Mouse (Mus musculus) heart, embryonic 15.5 days (tissue): ENCODE data around the gene Plekhg5. TPM values are rescaled to one million over a fixed set of nuclear protein-coding genes. Genes with fewer than 3 reads are reported as not detected.
A peak's percentile ranks its signal among the peaks of the same experiment; 100 is the strongest.

Source experiments
- ATAC-seq: fragments of 200-750 bp; cut with Nextera tagmentation; replicated peaks from 2 replicates; pipeline ENCODE4 v1.8.0; 2017; ENCODE audit warnings: low read depth, moderate TSS enrichment; ENCODE audit not compliant: insufficient number of reproducible peaks, insufficient read depth, low FRiP score
- H3K27ac ChIP-seq: fragments of 300-500 bp; sonication (generic); 2 replicates; pipeline ENCODE4 v1.5.1; 2015; ENCODE audit warnings: mild to moderate bottlenecking, inconsistent platforms
- H3K27me3 ChIP-seq: fragments of 300-500 bp; sonication (generic); 2 replicates; pipeline ENCODE4 v1.6.1; 2015; ENCODE audit warnings: inconsistent platforms
- H3K36me3 ChIP-seq: fragments of 300-500 bp; sonication (generic); 2 replicates; pipeline ENCODE4 v1.6.1; 2015; ENCODE audit warnings: mild to moderate bottlenecking, inconsistent platforms
- H3K4me1 ChIP-seq: fragments of 300-500 bp; sonication (generic); replicated peaks from 2 replicates; pipeline ENCODE4 v1.6.1; 2015; ENCODE audit warnings: inconsistent platforms
- H3K4me2 ChIP-seq: fragments of 300-500 bp; sonication (generic); 2 replicates; pipeline ENCODE4 v1.6.1; 2015; ENCODE audit warnings: inconsistent platforms, mild to moderate bottlenecking, moderate library complexity
- H3K4me3 ChIP-seq: fragments of 300-500 bp; sonication (generic); 2 replicates; pipeline ENCODE4 v1.5.1; 2015; ENCODE audit warnings: mild to moderate bottlenecking, inconsistent platforms
- H3K9ac ChIP-seq: fragments of 300-500 bp; sonication (generic); 2 replicates; pipeline ENCODE4 v1.6.1; 2015; ENCODE audit warnings: mild to moderate bottlenecking, inconsistent platforms
- H3K9me3 ChIP-seq: fragments of 300-500 bp; sonication (generic); replicated peaks from 2 replicates; pipeline ENCODE4 v1.6.1; 2016; ENCODE audit warnings: inconsistent platforms
- WGBS: fragments of 180-500 bp; shearing (Covaris S2); methylation state at CpG from one replicate; pipeline ENCODE4 v1.1.7; 2015; ENCODE audit warnings: mixed read lengths; 5-methylcytosine and 5-hydroxymethylcytosine counted together
- polyA plus RNA-seq: library from polyadenylated mRNA; unstranded; fragments of >200 nt; fragmentation: Nextera tagmentation; extraction: Ambion mirVana; gene quantifications from 2 replicates; pipeline ENCODE4 v1.2.1, GENCODE M21; 2015

Plekhg5 gene
- polyA plus RNA-seq, 1 experiment from 2014 or later, result 11.1 TPM

DNA sequence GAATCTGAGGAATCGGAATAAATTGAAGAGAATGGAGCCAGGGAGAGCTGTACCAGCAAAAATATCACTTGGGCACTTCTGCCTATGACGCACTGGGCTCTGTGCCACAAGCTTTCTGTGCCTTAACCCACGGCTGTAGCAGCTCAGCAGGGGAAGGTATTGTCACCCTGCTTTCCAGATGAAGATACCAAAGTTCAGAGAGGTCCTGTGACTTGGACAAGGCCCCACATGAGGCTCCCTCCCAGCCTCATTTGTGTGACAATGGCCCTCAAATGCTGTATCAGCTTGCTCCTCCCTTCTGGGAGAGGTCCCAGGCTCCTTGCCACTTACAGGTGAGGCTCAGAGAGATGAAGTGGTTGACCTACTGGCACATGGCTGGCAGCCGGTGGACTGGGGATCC lies 15.8 kb downstream of the Plekhg5 start:
- Histone ChIP-seq H3K36me3 (no peaks in the 10 kb centered on the region), H3K27ac (no peak overlapping the region), H3K4me3 (peak overlapping the region; percentile 91), H3K27me3 (no peaks in the 10 kb centered on the region), H3K9ac (no peak overlapping the region), H3K9me3 (no peaks in the 10 kb centered on the region), H3K4me2 (peak overlapping the region; percentile 84), H3K4me1 (peaks cover 38% of the 10 kb centered on the region)
- ATAC-seq, result no peak
- WGBS, result 40% methylated on average over 4 of the region's 4 CpGs

DNA sequence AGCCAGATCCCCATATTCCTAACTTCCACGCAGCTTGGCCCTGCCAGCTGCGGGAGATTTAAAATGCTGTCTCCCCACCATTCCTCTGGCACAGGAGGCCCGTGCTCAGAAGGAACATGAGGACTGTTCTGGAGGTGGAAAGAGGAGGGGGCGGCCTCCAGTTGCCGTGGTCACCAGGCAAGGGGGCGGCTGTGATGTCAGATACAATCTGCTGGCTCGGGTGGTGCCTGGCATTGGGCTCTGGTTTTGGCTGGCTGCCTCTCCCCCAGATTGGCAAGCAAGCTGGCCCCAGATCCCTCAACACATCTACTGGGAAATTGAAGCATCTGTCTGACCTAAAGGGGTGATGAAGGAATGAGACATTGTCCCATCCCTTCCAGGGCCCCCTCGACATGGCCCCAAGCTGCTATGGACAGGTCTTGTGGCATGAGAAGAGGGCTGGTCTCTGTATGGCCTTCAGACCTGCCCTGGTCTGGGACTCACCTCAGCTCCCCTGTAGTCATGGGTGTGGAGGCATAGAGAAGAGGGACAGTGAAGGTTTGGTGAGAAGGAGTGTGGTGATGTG lies 16.3 kb downstream of the Plekhg5 start:
- ATAC-seq, result no peak
- Histone ChIP-seq H3K4me1 (peaks cover 40% of the 10 kb centered on the region), H3K9me3 (no peaks in the 10 kb centered on the region), H3K9ac (no peak overlapping the region), H3K36me3 (no peaks in the 10 kb centered on the region), H3K4me3 (peak overlapping the region; percentile 91; the same call in 1 of the 2 replicates), H3K27ac (no peak overlapping the region), H3K4me2 (peak overlapping the region; percentile 84), H3K27me3 (no peaks in the 10 kb centered on the region)
- 58% methylated on average over 8 of the region's 8 CpGs for WGBS

DNA sequence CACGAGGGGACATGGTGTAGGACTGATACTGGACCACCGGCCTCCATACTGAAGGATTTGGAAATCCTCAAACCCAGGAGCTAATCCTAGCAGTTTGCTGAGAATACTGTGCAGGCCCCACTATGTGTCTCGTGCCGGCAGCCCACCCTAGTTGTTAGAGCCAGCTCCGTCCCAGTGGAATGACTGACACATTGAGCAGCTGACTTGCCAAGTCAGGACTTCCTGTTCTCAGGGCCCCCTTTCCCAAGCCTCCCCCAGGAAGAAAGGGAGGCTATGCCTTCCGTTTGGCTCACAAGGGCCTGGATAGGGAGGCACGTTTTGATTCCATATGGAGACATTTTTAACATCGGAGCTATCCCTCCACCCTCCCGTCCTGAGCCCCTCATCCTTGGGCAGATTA lies 17.9 kb downstream of the Plekhg5 start:
- Histone ChIP-seq H3K9me3 (no peaks in the 10 kb centered on the region), H3K36me3 (no peaks in the 10 kb centered on the region), H3K4me3 (no peak overlapping the region), H3K4me2 (no peak overlapping the region), H3K27ac (no peak overlapping the region), H3K27me3 (no peaks in the 10 kb centered on the region), H3K4me1 (peaks cover 40% of the 10 kb centered on the region), H3K9ac (no peak overlapping the region)
- 66% methylated on average over 9 of the region's 9 CpGs for WGBS
- ATAC-seq, result no peak

DNA sequence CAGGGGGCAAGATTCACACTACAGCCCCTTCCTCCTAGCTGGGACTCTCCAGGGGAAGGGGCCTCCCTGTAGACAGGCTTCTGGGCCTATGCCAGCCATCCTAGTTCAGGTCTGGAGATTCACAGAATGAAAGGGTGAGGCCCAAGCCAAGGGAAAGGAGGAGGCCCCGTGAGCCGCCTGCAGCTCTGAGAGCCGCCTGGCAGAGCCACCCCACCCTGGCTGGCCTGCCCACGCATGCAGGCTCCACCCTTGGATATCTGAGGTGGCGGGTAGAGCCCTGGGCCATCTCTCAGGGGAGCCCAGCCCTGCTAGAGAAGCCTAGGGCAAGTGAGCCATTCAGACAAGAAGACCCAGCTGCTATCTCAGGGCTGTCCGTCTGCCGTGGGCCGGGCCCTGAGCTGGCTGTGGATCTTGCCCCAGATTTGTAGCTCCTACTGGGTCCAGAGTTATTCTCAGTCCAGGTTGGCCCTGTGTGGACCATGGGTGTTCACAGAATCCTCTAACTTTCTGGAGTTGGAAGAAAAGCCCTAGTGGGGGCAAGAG lies 20.5 kb downstream of the Plekhg5 start:
- Histone ChIP-seq H3K27ac (no peak overlapping the region), H3K27me3 (no peaks in the 10 kb centered on the region), H3K4me2 (no peak overlapping the region), H3K9ac (no peak overlapping the region), H3K36me3 (no peaks in the 10 kb centered on the region), H3K9me3 (no peaks in the 10 kb centered on the region), H3K4me3 (no peak overlapping the region), H3K4me1 (peaks cover 40% of the 10 kb centered on the region)
- 39% methylated on average over 8 of the region's 8 CpGs for WGBS
- no peak for ATAC-seq

DNA sequence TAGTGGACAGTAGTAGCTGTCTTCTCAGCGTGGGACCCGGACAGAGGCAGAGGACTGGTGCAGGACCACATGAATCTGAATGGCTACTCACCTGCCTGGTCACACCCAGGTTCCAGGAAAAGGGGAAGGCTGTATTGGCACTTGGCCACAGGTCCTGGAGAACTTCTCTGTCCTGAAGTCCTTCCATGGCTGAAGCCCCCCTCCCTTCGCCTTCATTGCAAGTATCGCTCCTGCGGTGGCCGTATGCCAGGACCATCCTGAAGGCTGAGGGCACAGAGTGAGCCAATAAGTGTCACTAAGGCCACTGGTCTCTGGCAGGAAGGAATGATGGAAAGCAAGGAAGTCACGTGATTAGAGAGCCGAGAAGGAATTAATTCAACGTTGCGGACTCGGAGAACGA lies 21.9 kb downstream of the Plekhg5 start:
- H3K4me3 ChIP-seq, result no peak overlapping the region
- H3K27me3 ChIP-seq, result no peaks in the 10 kb centered on the region
- 81% methylated on average over 12 of the region's 12 CpGs for WGBS
- H3K36me3 ChIP-seq, result no peaks in the 10 kb centered on the region
- no peak overlapping the region for H3K9ac ChIP-seq
- H3K27ac ChIP-seq, result no peak overlapping the region
- H3K9me3 ChIP-seq, result no peaks in the 10 kb centered on the region
- no peak overlapping the region for H3K4me2 ChIP-seq
- ATAC-seq, result no peak
- H3K4me1 ChIP-seq, result peaks cover 36% of the 10 kb centered on the region

DNA sequence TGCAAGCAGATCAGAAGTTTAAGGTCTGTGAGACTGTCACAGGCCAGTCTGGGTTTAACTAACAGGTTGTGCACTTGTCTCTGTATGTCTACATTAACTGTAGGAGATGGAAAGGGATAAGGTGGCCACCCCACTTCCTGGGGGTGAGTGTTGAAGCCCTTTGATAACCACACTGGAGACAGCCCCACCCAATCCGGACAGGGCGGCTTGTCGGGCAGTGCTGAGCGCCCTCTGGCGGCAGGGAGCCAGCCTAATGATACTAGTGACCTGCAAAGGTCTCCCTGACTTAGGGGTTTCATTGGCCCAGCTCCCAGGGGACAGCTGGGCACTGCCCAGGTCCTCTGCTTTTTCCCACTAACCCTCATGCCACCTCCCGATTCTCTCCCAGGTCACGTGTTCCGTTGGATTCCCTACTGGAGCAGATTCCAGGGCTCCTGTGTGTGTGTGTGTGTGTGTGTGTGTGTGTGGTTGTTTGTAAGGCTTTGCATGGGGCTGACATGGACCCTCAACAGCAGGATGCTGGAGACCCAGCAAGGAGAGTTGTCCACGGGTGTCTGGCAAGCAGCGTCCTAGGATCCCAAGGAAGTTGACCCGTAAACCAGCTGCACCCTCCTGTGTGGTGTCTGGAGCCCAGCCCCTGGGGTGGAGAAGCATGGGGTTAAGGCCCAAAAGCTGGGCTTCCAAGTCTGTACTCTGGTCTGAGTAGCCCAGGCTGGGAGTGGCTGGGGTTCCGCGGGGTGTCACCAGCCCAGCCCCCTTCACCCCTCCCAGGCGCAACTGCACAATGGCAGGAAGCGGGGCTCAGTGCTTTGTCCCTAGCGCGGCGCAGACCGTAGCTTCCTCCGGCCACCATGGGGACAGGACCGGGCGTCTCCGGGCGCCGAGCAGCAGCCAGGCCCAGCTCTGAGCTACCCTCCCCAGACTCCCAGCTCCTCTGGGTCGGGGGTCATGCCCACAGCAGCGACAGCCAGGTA lies 23.9 kb downstream of the Plekhg5 start:
- no peaks in the 10 kb centered on the region for H3K27me3 ChIP-seq
- H3K4me1 ChIP-seq, result peaks cover 37% of the 10 kb centered on the region
- ATAC-seq, result peak; percentile 53
- H3K36me3 ChIP-seq, result no peaks in the 10 kb centered on the region
- H3K9ac ChIP-seq, result peak overlapping the region; percentile 10
- peak overlapping the region; percentile 81 for H3K27ac ChIP-seq
- 36% methylated on average over 27 of the region's 27 CpGs for WGBS
- peak overlapping the region; percentile 47 for H3K4me3 ChIP-seq
- H3K9me3 ChIP-seq, result no peaks in the 10 kb centered on the region
- peak overlapping the region; percentile 52 for H3K4me2 ChIP-seq

DNA sequence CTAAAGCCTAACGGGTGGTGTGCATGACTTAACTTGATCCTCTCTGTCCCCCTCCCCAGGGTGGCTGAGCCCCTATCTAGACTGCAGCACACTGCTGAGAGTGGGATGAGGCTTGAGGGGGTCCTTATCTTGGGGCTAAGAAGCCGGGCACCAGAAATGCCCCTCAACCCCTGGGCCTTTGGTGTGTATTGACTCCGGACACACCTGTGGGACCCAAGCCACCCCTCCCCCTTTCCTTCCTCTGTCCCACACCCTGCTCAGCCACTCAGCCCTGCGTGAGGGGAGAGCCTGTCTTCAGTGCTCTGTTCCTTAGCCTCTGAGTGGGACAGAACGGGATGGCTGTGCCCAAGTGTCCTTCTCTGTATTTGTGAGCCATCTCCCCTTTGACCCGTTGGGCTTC lies 24.6 kb downstream of the Plekhg5 start:
- H3K27ac ChIP-seq, result peak overlapping the region; percentile 81
- 40% methylated on average over 6 of the region's 6 CpGs for WGBS
- peak overlapping the region; percentile 47 for H3K4me3 ChIP-seq
- no peaks in the 10 kb centered on the region for H3K27me3 ChIP-seq
- peaks cover under 1% of the 10 kb centered on the region; the same call in 1 of the 2 replicates for H3K36me3 ChIP-seq
- H3K4me2 ChIP-seq, result peak overlapping the region; percentile 52
- peaks cover 43% of the 10 kb centered on the region for H3K4me1 ChIP-seq
- H3K9ac ChIP-seq, result peak overlapping the region; percentile 10
- 0 out of 2 replicates have a peak, but pooled peaks have one; percentile 23 for ATAC-seq
- H3K9me3 ChIP-seq, result no peaks in the 10 kb centered on the region

DNA sequence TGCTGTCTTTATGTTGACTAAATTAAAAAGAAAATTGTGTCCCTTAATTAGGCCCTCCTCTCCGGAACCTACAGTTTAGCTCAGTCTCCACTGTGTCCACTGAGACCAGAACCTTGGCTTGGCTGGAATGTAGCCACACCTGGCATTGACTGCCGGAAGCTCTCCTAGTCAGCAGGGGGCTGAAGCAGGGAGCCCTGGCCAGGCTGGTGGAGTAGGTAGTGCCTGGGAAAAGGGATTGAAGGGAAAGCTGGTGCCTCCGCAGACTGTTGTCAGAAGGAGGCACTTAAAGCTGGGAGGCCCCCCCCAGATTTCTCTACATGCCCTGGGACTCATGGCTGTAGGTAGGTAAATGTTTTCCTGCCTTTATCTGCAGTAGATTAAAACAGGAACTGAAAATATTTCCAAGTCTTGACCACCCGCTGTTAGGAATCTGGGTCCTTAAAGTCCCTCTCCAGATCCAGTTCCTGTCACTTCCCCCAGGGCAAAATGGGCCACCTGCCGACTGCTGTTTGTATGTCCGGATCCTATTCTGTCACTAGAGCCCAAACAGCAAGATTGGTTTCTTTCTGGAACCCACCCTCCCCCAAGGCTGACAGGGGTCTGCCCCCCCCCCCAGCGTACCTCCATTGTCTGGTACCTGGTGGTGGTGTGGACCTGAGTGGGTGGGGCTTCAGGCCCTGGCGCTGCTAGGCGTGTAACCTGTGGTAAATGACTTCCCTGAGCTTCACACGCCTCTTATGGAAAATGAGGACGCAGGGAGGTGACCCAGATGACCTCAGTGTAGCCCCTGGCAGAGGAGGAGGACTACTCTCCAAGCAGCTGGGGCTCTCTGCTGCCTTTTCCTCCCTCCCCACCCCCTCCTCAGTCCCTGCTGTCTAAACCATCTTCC lies 25.9 kb downstream of the Plekhg5 start:
- H3K9ac ChIP-seq, result no peak overlapping the region
- peaks cover 11% of the 10 kb centered on the region; the same call in 1 of the 2 replicates for H3K36me3 ChIP-seq
- H3K4me3 ChIP-seq, result peak overlapping the region; percentile 47
- peak overlapping the region; percentile 51 for H3K27ac ChIP-seq
- 39% methylated on average over 11 of the region's 11 CpGs for WGBS
- ATAC-seq, result no peak
- H3K4me2 ChIP-seq, result peak overlapping the region; percentile 52
- H3K9me3 ChIP-seq, result no peaks in the 10 kb centered on the region
- peaks cover 35% of the 10 kb centered on the region for H3K4me1 ChIP-seq
- no peaks in the 10 kb centered on the region for H3K27me3 ChIP-seq

DNA sequence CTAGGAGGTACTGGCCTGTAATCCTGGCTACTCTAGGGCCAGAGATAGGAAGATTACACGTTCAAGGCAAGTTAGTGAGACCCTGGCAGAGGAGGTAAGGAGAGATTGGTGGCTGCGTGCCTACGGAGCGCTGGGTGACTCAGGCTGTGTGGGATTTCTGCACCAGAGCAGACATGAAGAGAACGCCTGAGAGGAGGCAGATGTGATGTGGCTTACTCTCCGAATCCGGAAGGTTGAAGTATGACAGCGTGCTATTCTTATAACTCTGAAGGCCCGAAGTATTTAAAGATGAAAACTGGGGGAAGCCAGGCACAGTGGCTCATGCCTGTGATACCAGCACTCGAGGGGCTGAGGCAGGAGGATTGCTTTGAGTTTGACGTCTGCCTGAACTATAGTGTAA lies 28.2 kb downstream of the Plekhg5 start:
- no peak overlapping the region for H3K4me3 ChIP-seq
- no peaks in the 10 kb centered on the region for H3K9me3 ChIP-seq
- 47% methylated on average over 11 of the region's 11 CpGs for WGBS
- no peak overlapping the region; the same call in 1 of the 2 replicates for H3K9ac ChIP-seq
- H3K27ac ChIP-seq, result peak overlapping the region; percentile 75
- no peak overlapping the region for H3K4me2 ChIP-seq
- no peak for ATAC-seq
- H3K4me1 ChIP-seq, result peaks cover 33% of the 10 kb centered on the region
- H3K36me3 ChIP-seq, result peaks cover 27% of the 10 kb centered on the region
- no peaks in the 10 kb centered on the region for H3K27me3 ChIP-seq

DNA sequence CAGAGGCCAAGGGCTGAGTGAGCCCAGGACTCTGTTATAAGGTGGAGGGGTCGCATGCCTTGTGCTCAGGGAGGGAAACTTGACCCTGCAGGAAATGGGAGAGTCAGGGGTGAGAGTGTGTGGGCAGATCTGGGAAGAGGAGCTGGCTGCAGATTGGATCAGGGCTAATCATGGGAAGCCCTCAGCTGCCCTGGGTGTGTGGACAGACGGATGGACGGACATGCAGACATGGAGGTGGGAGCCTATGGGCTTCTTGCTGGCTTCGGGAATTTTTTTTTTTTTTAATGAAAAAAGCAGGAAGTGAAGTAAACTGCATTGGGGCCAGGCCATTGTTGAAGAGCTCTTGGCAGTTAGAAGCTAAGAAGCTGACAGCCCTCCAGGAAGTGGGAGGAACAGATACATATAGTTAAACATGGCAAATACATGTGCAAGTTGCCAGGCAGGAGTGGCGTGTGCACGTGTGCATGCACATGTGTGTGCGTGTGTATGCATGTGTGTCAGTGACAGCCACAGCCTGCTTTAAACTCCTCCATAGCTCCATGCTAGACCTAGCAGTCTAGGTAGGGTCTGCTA lies 28.9 kb downstream of the Plekhg5 start:
- peaks cover 27% of the 10 kb centered on the region for H3K4me1 ChIP-seq
- no peak overlapping the region for H3K4me3 ChIP-seq
- 53% methylated on average over 7 of the region's 7 CpGs for WGBS
- H3K4me2 ChIP-seq, result no peak overlapping the region
- no peaks in the 10 kb centered on the region for H3K9me3 ChIP-seq
- no peak for ATAC-seq
- no peaks in the 10 kb centered on the region for H3K27me3 ChIP-seq
- H3K36me3 ChIP-seq, result peaks cover 32% of the 10 kb centered on the region
- H3K27ac ChIP-seq, result peak overlapping the region; percentile 75
- no peak overlapping the region for H3K9ac ChIP-seq
